In genomic region chr11:95982475-95982874, GRCm38 (mm10) we compare ENCODE assay signal across 10 mouse cellular contexts. TPM values are rescaled to one million over a fixed set of nuclear protein-coding genes. Genes with fewer than 3 reads are reported as not detected.
DNase-seq lines count a peak whose midpoint lies in the region; ATAC-seq lines count a peak whose summit lies in the region.
"Had no signal": no experiment of that assay in that cellular context is flagged by ENCODE, and none has a peak within 500 bp of the region (broad histone marks: within the 10 kb centered on the region; RNA-seq: fewer than 3 reads in every experiment).

No protein-coding gene starts in this region.

- 0 out of 2 replicates have a peak, but pooled peaks have one; percentile 4 for ATAC-seq in liver, embryonic 11.5 days (replicated peaks; ENCODE audit: low FRiP score)
- ATAC-seq in embryonic facial prominence, embryonic 11.5 days (replicated peaks; ENCODE audit: insufficient number of reproducible peaks, low FRiP score, low TSS enrichment, low read depth) = peak; percentile 66
- no peak for ATAC-seq in monocyte, adult 5-6 weeks (replicated peaks; ENCODE audit: insufficient number of reproducible peaks, low FRiP score, low TSS enrichment, poor library complexity, severe bottlenecking)
- ATAC-seq in forebrain, embryonic 15.5 days (replicated peaks) = no peak

- H3K36me3 ChIP-seq in liver, embryonic 11.5 days (ENCODE audit: control insufficient read depth, insufficient read depth, low read length) = peaks cover 11% of the 10 kb centered on the region
- H3K36me3 ChIP-seq in embryonic facial prominence, embryonic 11.5 days (replicated peaks; ENCODE audit: control insufficient read depth, insufficient read depth, low read depth, low read length) = peaks cover 4% of the 10 kb centered on the region; the same call in 1 of the 2 replicates
- 0 out of 2 replicates have a peak, but pooled peaks cover 4% of the 10 kb centered on the region for H3K36me3 ChIP-seq in forebrain, embryonic 15.5 days

- H3K27ac ChIP-seq in liver, embryonic 11.5 days (ENCODE audit: low read depth, low read length) = peak overlapping the region; percentile 47
- H3K27ac ChIP-seq in embryonic facial prominence, embryonic 11.5 days (replicated peaks; ENCODE audit: low read depth, low read length) = peak overlapping the region; percentile 14
- H3K27ac ChIP-seq in forebrain, embryonic 15.5 days (replicated peaks) = no peak overlapping the region
- H3K27ac ChIP-seq: neural tube, embryonic 13.5 days had no signal

- no peak overlapping the region for H3K9ac ChIP-seq in liver, embryonic 11.5 days (ENCODE audit: low read depth, low read length)
- H3K9ac ChIP-seq in embryonic facial prominence, embryonic 11.5 days (replicated peaks; ENCODE audit: low read length) = no peak overlapping the region; the same call in 1 of the 2 replicates
- H3K9ac ChIP-seq in forebrain, embryonic 15.5 days (replicated peaks) = no peak overlapping the region
- H3K9ac ChIP-seq: neural tube, embryonic 13.5 days had no signal

- H3K4me3 ChIP-seq in liver, embryonic 11.5 days (ENCODE audit: low read depth, low read length) = no peak overlapping the region
- H3K4me3 ChIP-seq in embryonic facial prominence, embryonic 11.5 days (ENCODE audit: low read depth, low read length) = no peak overlapping the region
- no peak overlapping the region for H3K4me3 ChIP-seq in forebrain, embryonic 15.5 days
- H3K4me3 ChIP-seq: neural tube, embryonic 13.5 days had no signal

- WGBS in liver, embryonic 11.5 days = 55% methylated on average over 1 of the region's 1 CpGs
- 0% methylated on average over 1 of the region's 1 CpGs for WGBS in embryonic facial prominence, embryonic 11.5 days
- 47% methylated on average over 1 of the region's 1 CpGs for WGBS in forebrain, embryonic 15.5 days

- H3K9me3 ChIP-seq in liver, embryonic 11.5 days (ENCODE audit: control insufficient read depth, low read length) = no peaks in the 10 kb centered on the region
- H3K9me3 ChIP-seq in embryonic facial prominence, embryonic 11.5 days (replicated peaks; ENCODE audit: control insufficient read depth, low read length) = no peaks in the 10 kb centered on the region
- no peaks in the 10 kb centered on the region for H3K9me3 ChIP-seq in forebrain, embryonic 15.5 days
- H3K9me3 ChIP-seq: neural tube, embryonic 13.5 days had no signal

- DNase-seq in liver, embryonic 11.5 days (ENCODE audit: low spot score) = no peak
- DNase-seq in liver = no peak
- DNase-seq in embryonic facial prominence, embryonic 11.5 days (ENCODE audit: low spot score) = peak; percentile 79
- peak; percentile 81 for DNase-seq in kidney, postnatal 14 days
- peak; percentile 52 for DNase-seq in retina, embryonic 14.5 days (ENCODE audit: low spot score)
- no peak for DNase-seq in layer of hippocampus, adult 11-12 months (ENCODE audit: low spot score)
- DNase-seq: gastrocnemius, postnatal 36 days had no signal

- H3K4me1 ChIP-seq in liver, embryonic 11.5 days (replicated peaks; ENCODE audit: control insufficient read depth, insufficient read depth, low read length) = peaks cover 31% of the 10 kb centered on the region
- H3K4me1 ChIP-seq in embryonic facial prominence, embryonic 11.5 days (ENCODE audit: control insufficient read depth, insufficient read depth, low read length) = peaks cover 17% of the 10 kb centered on the region
- no peaks in the 10 kb centered on the region for H3K4me1 ChIP-seq in forebrain, embryonic 15.5 days

- peak overlapping the region; percentile 37 for H3K4me2 ChIP-seq in liver, embryonic 11.5 days
- no peak overlapping the region for H3K4me2 ChIP-seq in embryonic facial prominence, embryonic 11.5 days (ENCODE audit: low read depth, low read length)
- no peak overlapping the region for H3K4me2 ChIP-seq in forebrain, embryonic 15.5 days (replicated peaks)
- H3K4me2 ChIP-seq: neural tube, embryonic 13.5 days had no signal

- H3K27me3 ChIP-seq in liver, embryonic 11.5 days (replicated peaks; ENCODE audit: control insufficient read depth, insufficient read depth, low read length) = no peaks in the 10 kb centered on the region
- H3K27me3 ChIP-seq in embryonic facial prominence, embryonic 11.5 days (ENCODE audit: control insufficient read depth, insufficient read depth, low read length) = no peaks in the 10 kb centered on the region
- H3K27me3 ChIP-seq in forebrain, embryonic 15.5 days = no peaks in the 10 kb centered on the region
- H3K27me3 ChIP-seq: neural tube, embryonic 13.5 days had no signal

RNA-seq across cellular contexts. Expression of gene Igf2bp1, which starts 23.3 kb away (rescaled TPM):
- 54.1 and 56.0 TPM in 2 replicates for polyA plus RNA-seq in liver, embryonic 11.5 days (2014; fragmentation: Nextera tagmentation; extraction: Ambion mirVana)
- polyA plus RNA-seq in embryonic facial prominence, embryonic 11.5 days (2014; fragmentation: Nextera tagmentation; extraction: Ambion mirVana) = 78.7 and 85.5 TPM in 2 replicates
- total RNA-seq in monocyte, adult 5-6 weeks (2017) = not detected in 3 replicates
- polyA plus RNA-seq in forebrain, embryonic 15.5 days (2015; fragmentation: Nextera tagmentation; extraction: Ambion mirVana) = 22.0 and 27.1 TPM in 2 replicates
- total RNA-seq: gastrocnemius, postnatal 36 days had no signal

RNA-seq across cellular contexts. Expression of gene Gip, which starts 41.9 kb away (rescaled TPM):
- not detected in 2 replicates for polyA plus RNA-seq in liver, embryonic 11.5 days (2014; fragmentation: Nextera tagmentation; extraction: Ambion mirVana)
- 0.50 TPM in 1 of 2 replicates, not detected in the other for polyA plus RNA-seq in embryonic facial prominence, embryonic 11.5 days (2014; fragmentation: Nextera tagmentation; extraction: Ambion mirVana)
- total RNA-seq in monocyte, adult 5-6 weeks (2017) = not detected in 3 replicates
- polyA plus RNA-seq in forebrain, embryonic 15.5 days (2015; fragmentation: Nextera tagmentation; extraction: Ambion mirVana) = not detected in 2 replicates
- total RNA-seq: gastrocnemius, postnatal 36 days had no signal
- polyA plus RNA-seq: neural tube, embryonic 13.5 days had no signal

RNA-seq across cellular contexts. Expression of gene Snf8, which starts 52.2 kb away (rescaled TPM):
- 48.8 and 50.0 TPM in 2 replicates for polyA plus RNA-seq in liver, embryonic 11.5 days (2014; fragmentation: Nextera tagmentation; extraction: Ambion mirVana)
- polyA plus RNA-seq in embryonic facial prominence, embryonic 11.5 days (2014; fragmentation: Nextera tagmentation; extraction: Ambion mirVana) = 37.3 and 37.7 TPM in 2 replicates
- total RNA-seq in monocyte, adult 5-6 weeks (2017) = 66.0 to 93.9 TPM (median 80.9 TPM) in 3 replicates
- polyA plus RNA-seq in forebrain, embryonic 15.5 days (2015; fragmentation: Nextera tagmentation; extraction: Ambion mirVana) = 136 and 142 TPM in 2 replicates

Comparison
In these comparisons a context has a peak if more than half of its experiments do, and no peak if none do; other contexts are left out.
1. ATAC-seq: peak in liver, embryonic 11.5 days (single experiment) and embryonic facial prominence, embryonic 11.5 days (single experiment); none in monocyte, adult 5-6 weeks (single experiment) and forebrain, embryonic 15.5 days (single experiment).
2. DNase-seq: peak in embryonic facial prominence, embryonic 11.5 days (single experiment), kidney, postnatal 14 days (single experiment) and retina, embryonic 14.5 days (single experiment); none in liver, embryonic 11.5 days (single experiment), liver (single experiment) and layer of hippocampus, adult 11-12 months (single experiment).